Mouse (Mus musculus) small intestine, adult 10 weeks (tissue): ENCODE results near the gene Psen2. TPM values are rescaled to one million over a fixed set of nuclear protein-coding genes. Genes with fewer than 3 reads are reported as not detected.

Source experiments
- polyA plus RNA-seq: library from polyadenylated mRNA; stranded (reverse); fragments of 350-450 nt; fragmentation: Illumina TruSeq; extraction: RNeasy Lipid Tissue Mini Kit (QIAGEN cat#74804); gene quantifications from one replicate; pipeline ENCODE4 v1.2.3, GENCODE M21; 2014; ENCODE audit warnings: low replicate concordance

The Psen2 gene
- 1.6 TPM for polyA plus RNA-seq

DNA sequence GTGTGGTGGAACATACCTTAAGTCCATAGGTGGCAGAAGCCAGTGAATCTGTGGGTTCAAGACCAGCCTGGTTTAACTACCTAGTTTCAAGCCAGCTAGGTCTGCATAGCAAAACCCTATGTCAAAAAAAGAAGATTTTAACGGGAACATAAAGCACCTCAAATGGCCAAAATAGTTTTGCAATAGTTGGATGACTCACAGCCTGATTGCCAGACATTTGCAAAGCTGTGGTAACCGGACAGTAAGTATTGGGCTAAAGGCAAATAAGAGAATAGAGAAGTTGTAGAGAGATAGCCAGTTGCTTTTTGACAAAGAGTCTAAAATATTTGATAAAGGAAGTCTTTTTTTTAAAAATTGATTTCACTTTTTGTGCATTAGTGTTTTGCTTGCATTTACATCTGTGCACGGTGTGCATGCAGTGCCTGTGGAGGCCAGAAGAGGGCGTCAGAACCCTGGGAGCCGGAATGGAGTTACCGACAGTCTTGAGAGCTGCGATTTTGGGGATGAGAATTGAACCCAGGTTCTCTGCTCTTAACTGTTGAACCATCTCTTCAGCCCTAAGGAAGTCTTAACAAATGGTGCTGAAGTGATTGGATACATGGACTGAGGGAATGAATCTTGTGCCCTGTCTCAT, at the start of gene Psen2:
TSS of gene Psen2 (minus strand) at position 75 of the 634 bp plus-strand sequence.

DNA sequence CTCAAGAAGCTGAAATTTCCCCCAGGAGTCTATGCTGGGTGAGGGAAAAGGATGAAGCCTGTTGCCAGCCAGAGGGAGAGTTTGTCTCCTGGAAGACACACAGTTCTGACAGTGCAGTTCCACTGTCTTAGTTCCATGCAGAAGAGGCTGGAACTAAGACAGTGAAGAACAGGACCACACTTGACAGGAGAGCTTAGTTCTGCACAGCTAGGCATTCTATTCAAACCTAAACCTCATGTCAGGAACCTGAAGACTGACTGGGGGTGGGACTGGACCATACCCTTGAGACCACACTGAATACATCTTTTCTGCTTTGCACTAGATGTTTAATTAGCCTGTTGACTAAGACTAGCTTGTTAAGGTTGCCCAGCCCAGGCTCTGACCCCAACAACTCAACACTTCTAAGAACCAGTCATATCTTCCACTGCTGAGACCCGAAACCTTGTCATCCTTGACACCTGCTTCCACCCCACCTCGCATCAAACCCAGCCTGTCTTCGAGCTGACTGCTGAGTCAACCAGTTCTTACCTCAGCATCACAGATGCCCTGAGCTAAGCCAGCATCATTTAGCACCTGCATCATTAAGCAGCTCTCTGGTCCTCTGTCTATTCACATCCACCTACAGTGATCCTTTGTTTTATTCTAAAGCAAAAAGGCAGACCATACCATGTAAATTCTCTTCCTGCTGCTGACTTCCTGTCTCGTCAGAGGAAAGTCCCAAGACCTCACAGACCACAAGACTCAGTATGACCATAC, 64.1 kb downstream of the Psen2 start, which contains the start of gene Coq8a:
TSS of gene Coq8a (minus strand) at position 644 of the 756 bp plus-strand sequence.

Other genes starting within 250 kb of the Psen2 start
- gene Coq8a, start 63.8 kb downstream of the Psen2 start, polyA plus RNA-seq = 2.0 TPM
- 2.4 TPM for gene Itpkb, start 67.0 kb upstream of the Psen2 start, polyA plus RNA-seq
- 1.4 TPM for gene Stum, start 220.1 kb upstream of the Psen2 start, polyA plus RNA-seq